Mouse (Mus musculus) ES-Bruce4 (cell line): ENCODE results near the gene Gpsm1. TPM values are rescaled to one million over a fixed set of nuclear protein-coding genes. Genes with fewer than 3 reads are reported as not detected.
A peak's percentile ranks its signal among the peaks of the same experiment; 100 is the strongest.
"Not testable (repeated sequence)": the region's sequence is repeated elsewhere in the genome, so short reads cannot be mapped to it uniquely, and the experiment has no call there.

ENCODE experiments used
- H3K27ac ChIP-seq: 2 replicates; pipeline ENCODE4 v1.5.1; 2012; ENCODE audit warnings: low read length, inconsistent platforms; ENCODE audit not compliant: insufficient read depth
- H3K27me3 ChIP-seq: 2 replicates; pipeline ENCODE4 v1.6.1; 2012; ENCODE audit warnings: mild to moderate bottlenecking, low read length, inconsistent platforms; ENCODE audit not compliant: control insufficient read depth, poor library complexity, insufficient read depth, severe bottlenecking
- H3K36me3 ChIP-seq: 2 replicates; pipeline ENCODE4 v1.6.1; 2012; ENCODE audit warnings: inconsistent platforms, mild to moderate bottlenecking, low read length, moderate library complexity; ENCODE audit not compliant: control insufficient read depth, poor library complexity, insufficient read depth, severe bottlenecking
- H3K4me1 ChIP-seq: one replicate; pipeline ENCODE4 v1.8.1; 2011; ENCODE audit warnings: low read length; ENCODE audit not compliant: control insufficient read depth, insufficient read depth
- H3K4me3 ChIP-seq: 2 replicates; pipeline ENCODE4 v1.5.1; 2011; ENCODE audit warnings: low read depth, mild to moderate bottlenecking, low read length
- H3K9ac ChIP-seq: 2 replicates; pipeline ENCODE4 v1.6.1; 2012; ENCODE audit warnings: low read depth, mild to moderate bottlenecking, inconsistent platforms; ENCODE audit not compliant: poor library complexity, severe bottlenecking
- H3K9me3 ChIP-seq: replicated peaks from 2 replicates; pipeline ENCODE4 v1.6.1; 2012; ENCODE audit warnings: mild to moderate bottlenecking, low read length, inconsistent platforms; ENCODE audit not compliant: control insufficient read depth, poor library complexity, insufficient read depth, severe bottlenecking
- CTCF ChIP-seq: IDR thresholded peaks from one replicate; pipeline ENCODE4 v1.8.1; 2011; ENCODE audit warnings: low read depth, low read length
- EP300 ChIP-seq: IDR thresholded peaks from 2 replicates; pipeline ENCODE4 v1.6.1; 2011; ENCODE audit warnings: low read depth, low read length; ENCODE audit not compliant: insufficient read depth
- POLR2A ChIP-seq: IDR thresholded peaks from one replicate; pipeline ENCODE4 v1.8.1; 2011; ENCODE audit warnings: low read length; ENCODE audit not compliant: insufficient read depth
- polyA plus RNA-seq: library from polyadenylated mRNA; stranded (reverse); fragments of >200 nt; gene quantifications from 2 replicates; pipeline ENCODE4 v1.2.4, GENCODE M21; 2011; ENCODE audit warnings: low read depth; ENCODE audit not compliant: missing spikeins, insufficient read depth, insufficient read length

Gene Gpsm1
- polyA plus RNA-seq, 1 experiment, result 16.3 TPM

DNA sequence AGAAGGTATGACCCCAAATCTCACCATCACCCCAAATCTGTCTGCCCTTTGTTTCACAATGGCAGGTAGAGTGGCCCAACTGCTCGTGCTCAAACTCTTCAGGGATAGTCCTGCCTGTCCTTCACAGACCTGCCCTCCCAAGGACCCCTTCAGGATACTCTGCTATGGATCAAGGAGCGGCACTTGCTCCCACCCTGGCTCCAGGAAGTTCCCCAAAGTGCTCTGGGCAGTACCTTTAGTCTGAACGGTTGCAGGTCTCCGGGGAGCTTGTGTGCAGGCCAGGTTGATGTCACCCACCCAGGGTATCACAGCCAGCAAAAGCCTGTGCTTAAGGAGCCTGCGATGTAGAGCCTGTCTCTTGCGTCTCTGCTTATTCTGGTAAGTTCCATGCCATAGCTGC, 52.6 kb downstream of the Gpsm1 start:
- Histone ChIP-seq H3K9me3 (no peaks in the 10 kb centered on the region), H3K36me3 (peaks cover 47% of the 10 kb centered on the region), H3K4me3 (no peak overlapping the region), H3K9ac (no peak overlapping the region), H3K27ac (no peak overlapping the region), H3K4me1 (no peaks in the 10 kb centered on the region), H3K27me3 (no peaks in the 10 kb centered on the region)
- TF ChIP-seq POLR2A (no peak), CTCF (no peak)

- Histone ChIP-seq H3K9me3 (no peaks in the 10 kb centered on the region), H3K4me3 (no peak overlapping the region), H3K36me3 (peaks cover 50% of the 10 kb centered on the region), H3K9ac (no peak overlapping the region), H3K27ac (no peak overlapping the region), H3K4me1 (no peaks in the 10 kb centered on the region), H3K27me3 (no peaks in the 10 kb centered on the region)
- no peak for TF ChIP-seq POLR2A
- no peak for TF ChIP-seq EP300
- TF ChIP-seq CTCF, result no peak
These were observed 53.3 kb downstream of the Gpsm1 start for GRCm38 (mm10) chr2:26368572-26368971.

GRCm38 (mm10) chr2:26372396-26372795, 57.1 kb downstream of the Gpsm1 start:
- Histone ChIP-seq H3K27me3 (no peaks in the 10 kb centered on the region), H3K9me3 (no peaks in the 10 kb centered on the region), H3K27ac (no peak overlapping the region), H3K36me3 (peaks cover 64% of the 10 kb centered on the region), H3K9ac (no peak overlapping the region), H3K4me1 (no peaks in the 10 kb centered on the region), H3K4me3 (no peak overlapping the region)
- TF ChIP-seq POLR2A (no peak), CTCF (no peak), EP300 (no peak)

GRCm38 (mm10) chr2:26380131-26380771, 64.9 kb downstream of the Gpsm1 start, which contains the start of gene Snapc4:
Snapc4 (minus strand) TSS chr2:26380653.
- H3K36me3 ChIP-seq, result peaks cover 36% of the 10 kb centered on the region
- TF ChIP-seq EP300, result no peak
- peak; percentile 64 for TF ChIP-seq POLR2A
- TF ChIP-seq CTCF, result no peak
- H3K9me3 ChIP-seq, result no peaks in the 10 kb centered on the region
- peak within 1 kb of the TSS; percentile 71 for H3K9ac ChIP-seq
- no peaks in the 10 kb centered on the region for H3K27me3 ChIP-seq
- H3K4me3 ChIP-seq, result peak within 1 kb of the TSS; percentile 97
- no peak within 1 kb of the TSS for H3K27ac ChIP-seq
- H3K4me1 ChIP-seq, result no peaks in the 10 kb centered on the region

DNA sequence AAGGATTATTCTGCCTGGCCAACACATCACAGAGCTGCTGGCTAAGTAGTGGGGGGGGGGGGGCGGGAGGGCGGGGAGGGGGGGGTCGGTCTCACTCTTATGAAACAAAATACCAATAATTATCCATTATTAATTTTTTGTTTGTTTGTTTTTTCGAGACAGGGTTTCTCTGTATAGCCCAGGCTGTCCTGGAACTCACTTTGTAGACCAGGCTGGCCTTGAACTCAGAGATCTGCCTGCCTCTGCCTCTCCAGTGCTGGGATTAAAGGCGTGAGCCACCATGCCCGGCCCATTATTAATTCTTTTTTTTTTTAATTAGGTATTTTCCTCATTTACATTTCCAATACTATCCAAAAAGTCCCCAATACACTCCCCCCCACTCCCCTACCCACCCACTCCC, 65.6 kb downstream of the Gpsm1 start:
- H3K4me1 ChIP-seq, H3K27ac ChIP-seq, H3K27me3 ChIP-seq, H3K9me3 ChIP-seq: not testable (repeated sequence)
- Histone ChIP-seq H3K4me3 (peak overlapping the region; percentile 77), H3K9ac (0 out of 2 replicates have a peak overlapping the region, but pooled peaks have one; percentile 18), H3K36me3 (peaks cover 42% of the 10 kb centered on the region)

DNA sequence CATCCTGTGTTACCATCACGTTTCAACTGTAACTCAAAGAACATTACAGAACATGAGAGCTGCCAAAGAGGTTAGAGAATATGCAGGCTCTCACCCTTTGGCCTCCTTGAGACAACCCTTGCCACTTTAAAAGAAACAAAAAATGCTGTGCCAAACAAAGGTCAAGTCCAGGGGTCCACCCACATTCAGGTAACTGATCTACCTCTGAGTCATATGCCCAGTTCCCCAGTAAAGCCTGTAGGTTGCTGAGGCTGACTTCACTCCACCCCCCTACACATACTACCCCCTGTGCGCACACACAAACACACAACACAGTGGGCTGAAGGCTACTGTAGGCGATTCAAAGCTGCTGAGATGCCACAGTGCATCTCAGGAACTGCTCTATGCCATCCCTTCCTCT, 72.4 kb downstream of the Gpsm1 start:
- Histone ChIP-seq H3K9ac (no peak overlapping the region), H3K36me3 (peaks cover 63% of the 10 kb centered on the region), H3K27me3 (no peaks in the 10 kb centered on the region), H3K9me3 (no peaks in the 10 kb centered on the region), H3K27ac (no peak overlapping the region), H3K4me3 (no peak overlapping the region), H3K4me1 (no peaks in the 10 kb centered on the region)
- TF ChIP-seq EP300 (no peak), POLR2A (no peak), CTCF (no peak)
